Mouse (Mus musculus): Measurements from ENCODE around the gene Gbp8. TPM values are rescaled to one million over a fixed set of nuclear protein-coding genes. Genes with fewer than 3 reads are reported as not detected.

Gene Gbp8
- polyA plus RNA-seq, 1 experiment from 2014 or later: 0.76 TPM

- Histone ChIP-seq H3K4me3 (replicated peaks; ENCODE audit: low read depth, low read length) (no peak overlapping the region), H3K36me3 (ENCODE audit: control insufficient read depth, insufficient read depth, low read length) (no peaks in the 10 kb centered on the region), H3K27ac (replicated peaks; ENCODE audit: low read depth, low read length) (no peak overlapping the region), H3K9ac (replicated peaks; ENCODE audit: low read length) (no peak overlapping the region), H3K4me2 (ENCODE audit: low read length) (no peak overlapping the region), H3K4me1 (ENCODE audit: control insufficient read depth, insufficient read depth, low read length) (no peaks in the 10 kb centered on the region), H3K27me3 (ENCODE audit: control insufficient read depth, insufficient read depth, low read length) (no peaks in the 10 kb centered on the region), H3K9me3 (ENCODE audit: control insufficient read depth, low read length) (no peaks in the 10 kb centered on the region; the same call in 1 of the 2 replicates)
- ATAC-seq (ENCODE audit: low FRiP score, low TSS enrichment) (no peak), DNase-seq (no peak)
- WGBS: 88% methylated on average over 4 of the region's 4 CpGs
Measured at GRCm38 (mm10) chr5:105011570-105011969, 127.8 kb downstream of the Gbp8 start.

- H3K27me3 ChIP-seq (ENCODE audit: control insufficient read depth, insufficient read depth, low read length): no peaks in the 10 kb centered on the region
- H3K4me3 ChIP-seq (replicated peaks; ENCODE audit: low read depth, low read length): no peak overlapping the region
- H3K4me1 ChIP-seq (ENCODE audit: control insufficient read depth, insufficient read depth, low read length): no peaks in the 10 kb centered on the region
- no peaks in the 10 kb centered on the region; the same call in 1 of the 2 replicates for H3K9me3 ChIP-seq (ENCODE audit: control insufficient read depth, low read length)
- no peaks in the 10 kb centered on the region for H3K36me3 ChIP-seq (ENCODE audit: control insufficient read depth, insufficient read depth, low read length)
- DNase-seq (no peak), ATAC-seq (ENCODE audit: low FRiP score, low TSS enrichment) (no peak)
- H3K4me2 ChIP-seq (ENCODE audit: low read length): no peak overlapping the region
- H3K9ac ChIP-seq (replicated peaks; ENCODE audit: low read length): no peak overlapping the region
- no peak overlapping the region for H3K27ac ChIP-seq (replicated peaks; ENCODE audit: low read depth, low read length)
Measured at GRCm38 (mm10) chr5:105010376-105010775, 129.0 kb downstream of the Gbp8 start.

- no peak overlapping the region for H3K9ac ChIP-seq (replicated peaks; ENCODE audit: low read length)
- no peak for ATAC-seq (ENCODE audit: low FRiP score, low TSS enrichment)
- no peaks in the 10 kb centered on the region for H3K36me3 ChIP-seq (ENCODE audit: control insufficient read depth, insufficient read depth, low read length)
- H3K4me1 ChIP-seq (ENCODE audit: control insufficient read depth, insufficient read depth, low read length): no peaks in the 10 kb centered on the region
- H3K27me3 ChIP-seq (ENCODE audit: control insufficient read depth, insufficient read depth, low read length): no peaks in the 10 kb centered on the region
- no peak overlapping the region for H3K4me2 ChIP-seq (ENCODE audit: low read length)
- DNase-seq: peak; percentile 1
- 90% methylated on average over 2 of the region's 2 CpGs for WGBS
- H3K4me3 ChIP-seq (replicated peaks; ENCODE audit: low read depth, low read length): no peak overlapping the region
- H3K27ac ChIP-seq (replicated peaks; ENCODE audit: low read depth, low read length): no peak overlapping the region
- H3K9me3 ChIP-seq (ENCODE audit: control insufficient read depth, low read length): no peaks in the 10 kb centered on the region
Measured at GRCm38 (mm10) chr5:104989411-104989810, 149.9 kb downstream of the Gbp8 start.

- WGBS: 43% methylated on average over 2 of the region's 2 CpGs
- no peak for ATAC-seq (ENCODE audit: low FRiP score, low TSS enrichment)
- H3K9me3 ChIP-seq (ENCODE audit: control insufficient read depth, low read length): no peaks in the 10 kb centered on the region
Measured at GRCm38 (mm10) chr5:104988000-104988399, 151.3 kb downstream of the Gbp8 start.

GRCm38 (mm10) chr5:104986706-104987105 is 152.6 kb downstream of the Gbp8 start:
- no peak overlapping the region for H3K4me3 ChIP-seq (replicated peaks; ENCODE audit: low read depth, low read length)
- DNase-seq (peak; percentile 44), ATAC-seq (ENCODE audit: low FRiP score, low TSS enrichment) (no peak)
- no peak overlapping the region for H3K27ac ChIP-seq (replicated peaks; ENCODE audit: low read depth, low read length)
- H3K4me1 ChIP-seq (ENCODE audit: control insufficient read depth, insufficient read depth, low read length): no peaks in the 10 kb centered on the region
- WGBS: 50% methylated on average over 1 of the region's 1 CpGs
- H3K27me3 ChIP-seq (ENCODE audit: control insufficient read depth, insufficient read depth, low read length): no peaks in the 10 kb centered on the region
- no peak overlapping the region for H3K4me2 ChIP-seq (ENCODE audit: low read length)
- no peaks in the 10 kb centered on the region for H3K9me3 ChIP-seq (ENCODE audit: control insufficient read depth, low read length)
- no peaks in the 10 kb centered on the region for H3K36me3 ChIP-seq (ENCODE audit: control insufficient read depth, insufficient read depth, low read length)
- H3K9ac ChIP-seq (replicated peaks; ENCODE audit: low read length): no peak overlapping the region

More at GRCm38 (mm10) chr5:104988000-104988399, 151.3 kb downstream of the Gbp8 start:
- Histone ChIP-seq H3K27me3 (ENCODE audit: control insufficient read depth, insufficient read depth, low read length) (no peaks in the 10 kb centered on the region), H3K4me2 (ENCODE audit: low read length) (no peak overlapping the region), H3K9ac (replicated peaks; ENCODE audit: low read length) (no peak overlapping the region), H3K27ac (replicated peaks; ENCODE audit: low read depth, low read length) (no peak overlapping the region), H3K4me3 (replicated peaks; ENCODE audit: low read depth, low read length) (no peak overlapping the region), H3K4me1 (ENCODE audit: control insufficient read depth, insufficient read depth, low read length) (no peaks in the 10 kb centered on the region), H3K36me3 (ENCODE audit: control insufficient read depth, insufficient read depth, low read length) (no peaks in the 10 kb centered on the region)
- no peak for DNase-seq

- no peak for DNase-seq
- no peak within 1 kb of the TSS for H3K4me3 ChIP-seq (replicated peaks; ENCODE audit: low read depth, low read length)
- no peak for ATAC-seq (ENCODE audit: low FRiP score, low TSS enrichment)
- WGBS: 44% methylated on average over 12 of the region's 12 CpGs
- H3K9ac ChIP-seq (replicated peaks; ENCODE audit: low read length): no peak within 1 kb of the TSS
- H3K27me3 ChIP-seq (ENCODE audit: control insufficient read depth, insufficient read depth, low read length): no peaks in the 10 kb centered on the region
- H3K9me3 ChIP-seq (ENCODE audit: control insufficient read depth, low read length): no peaks in the 10 kb centered on the region
- no peak within 1 kb of the TSS for H3K4me2 ChIP-seq (ENCODE audit: low read length)
- no peaks in the 10 kb centered on the region for H3K36me3 ChIP-seq (ENCODE audit: control insufficient read depth, insufficient read depth, low read length)
- H3K27ac ChIP-seq (replicated peaks; ENCODE audit: low read depth, low read length): no peak within 1 kb of the TSS
- H3K4me1 ChIP-seq (ENCODE audit: control insufficient read depth, insufficient read depth, low read length): no peaks in the 10 kb centered on the region
Measured at GRCm38 (mm10) chr5:104982535-104982934, 156.8 kb downstream of the Gbp8 start, which contains the start of gene Abcg3. Gene Abcg3, minus strand, starts transcription at chr5:104982718.

- H3K4me3 ChIP-seq (replicated peaks; ENCODE audit: low read depth, low read length): no peak overlapping the region
- H3K27ac ChIP-seq (replicated peaks; ENCODE audit: low read depth, low read length): no peak overlapping the region
- no peaks in the 10 kb centered on the region for H3K27me3 ChIP-seq (ENCODE audit: control insufficient read depth, insufficient read depth, low read length)
- H3K4me1 ChIP-seq (ENCODE audit: control insufficient read depth, insufficient read depth, low read length): no peaks in the 10 kb centered on the region
- H3K9ac ChIP-seq (replicated peaks; ENCODE audit: low read length): no peak overlapping the region
- DNase-seq (no peak), ATAC-seq (ENCODE audit: low FRiP score, low TSS enrichment) (no peak)
- 72% methylated on average over 2 of the region's 2 CpGs for WGBS
- H3K36me3 ChIP-seq (ENCODE audit: control insufficient read depth, insufficient read depth, low read length): no peaks in the 10 kb centered on the region
- no peaks in the 10 kb centered on the region for H3K9me3 ChIP-seq (ENCODE audit: control insufficient read depth, low read length)
- H3K4me2 ChIP-seq (ENCODE audit: low read length): no peak overlapping the region
Measured at GRCm38 (mm10) chr5:104979040-104979513, 160.3 kb downstream of the Gbp8 start.

Other genes with a start within 250 kb of the Gbp8 start
- 0.11 and 0.53 TPM in 2 replicates for gene Abcg3, start 156.8 kb downstream of the Gbp8 start, polyA plus RNA-seq (2014; fragmentation: Nextera tagmentation; extraction: Ambion mirVana)
- 0.28 and 3.4 TPM in 2 replicates for gene Gbp9, start within 50 bp of the Gbp8 start, polyA plus RNA-seq (2014; fragmentation: Nextera tagmentation; extraction: Ambion mirVana)
- gene Gbp4, start within 50 bp of the Gbp8 start, polyA plus RNA-seq (2014; fragmentation: Nextera tagmentation; extraction: Ambion mirVana): 0.15 and 3.4 TPM in 2 replicates
- 1.9 TPM in 1 of 2 replicates, not detected in the other for gene Gbp10, start 100.0 kb upstream of the Gbp8 start, polyA plus RNA-seq (2014; fragmentation: Nextera tagmentation; extraction: Ambion mirVana)
- 0.84 TPM in 1 of 2 replicates, not detected in the other for gene Gm43302, start 154.2 kb upstream of the Gbp8 start, polyA plus RNA-seq (2014; fragmentation: Nextera tagmentation; extraction: Ambion mirVana)
- 0.40 and 4.4 TPM in 2 replicates for gene Gbp6, start 154.2 kb upstream of the Gbp8 start, polyA plus RNA-seq (2014; fragmentation: Nextera tagmentation; extraction: Ambion mirVana)

Data from midbrain, embryonic 14.5 days (tissue).